Comparison of ENCODE assay signal across 26 mouse cellular contexts in genomic region chr11:105031103-105031502, GRCm38 (mm10). TPM values are rescaled to one million over a fixed set of nuclear protein-coding genes. Genes with fewer than 3 reads are reported as not detected.
DNase-seq lines count a peak whose midpoint lies in the region; ATAC-seq lines count a peak whose summit lies in the region.
"Had no signal": no experiment of that assay in that cellular context is flagged by ENCODE, and none has a peak within 500 bp of the region (broad histone marks: within the 10 kb centered on the region; RNA-seq: fewer than 3 reads in every experiment).

No protein-coding gene starts in this region.

- no peak overlapping the region for H3K9ac ChIP-seq in hindbrain, embryonic 11.5 days (ENCODE audit: low read depth, low read length)
- H3K9ac ChIP-seq in hindbrain, embryonic 12.5 days, result no peak overlapping the region
- H3K9ac ChIP-seq: embryonic facial prominence, embryonic 12.5 days; heart, embryonic 13.5 days had no signal

- no peak for ATAC-seq in hindbrain, embryonic 11.5 days (ENCODE audit: low FRiP score)
- no peak for ATAC-seq in hindbrain, embryonic 12.5 days (ENCODE audit: low FRiP score)
- ATAC-seq: CD4-positive, CD25-positive, alpha-beta regulatory T cell, adult 4 months; forebrain, embryonic 16.5 days; intestine, embryonic 16.5 days had no signal

- H3K27ac ChIP-seq in hindbrain, embryonic 11.5 days (ENCODE audit: low read depth, low read length), result no peak overlapping the region
- no peak overlapping the region for H3K27ac ChIP-seq in hindbrain, embryonic 12.5 days
- H3K27ac ChIP-seq: embryonic facial prominence, embryonic 12.5 days; gastrocnemius, adult 2 months; heart, embryonic 13.5 days had no signal

- no peaks in the 10 kb centered on the region for H3K9me3 ChIP-seq in hindbrain, embryonic 11.5 days (ENCODE audit: control insufficient read depth, low read length)
- H3K9me3 ChIP-seq in hindbrain, embryonic 12.5 days (replicated peaks), result no peaks in the 10 kb centered on the region
- H3K9me3 ChIP-seq: embryonic facial prominence, embryonic 12.5 days; G1E; heart, embryonic 13.5 days had no signal

- 50% methylated on average over 2 of the region's 2 CpGs for WGBS in hindbrain, embryonic 11.5 days
- 47% methylated on average over 2 of the region's 2 CpGs for WGBS in hindbrain, embryonic 12.5 days

- no peak overlapping the region for H3K4me2 ChIP-seq in hindbrain, embryonic 11.5 days (replicated peaks; ENCODE audit: low read depth, low read length)
- H3K4me2 ChIP-seq in hindbrain, embryonic 12.5 days (replicated peaks), result no peak overlapping the region
- H3K4me2 ChIP-seq: embryonic facial prominence, embryonic 12.5 days; heart, embryonic 13.5 days had no signal

- peak; percentile 6 for DNase-seq in hindbrain, embryonic 11.5 days (ENCODE audit: low spot score)
- peak; percentile 1 to 11 for DNase-seq in left cerebral cortex, postnatal 25 days (ENCODE audit: low spot score in 2 of 2)
- DNase-seq in left cerebral cortex, adult 8-10 months (ENCODE audit: low spot score in 2 of 2), result no peak
- DNase-seq in A20 (ENCODE audit: low read depth, low spot score), result peak; percentile 47
- peak; percentile 14 for DNase-seq in brain, adult 2 months (ENCODE audit: low read depth, low spot score)
- no peak for DNase-seq in ovary, postnatal 36 days (ENCODE audit: low spot score)
- DNase-seq in kidney, postnatal 10 days, result no peak
- DNase-seq: adrenal gland, adult 8-10 months; adrenal gland, postnatal 36 days; B cell, adult 2 months; cerebellum, adult 18-20 months; cerebellum, postnatal 25 days; gastrocnemius, adult 2 months; gastrocnemius, postnatal 25 days; heart, postnatal 36 days had no signal

- no peak overlapping the region for H3K4me3 ChIP-seq in hindbrain, embryonic 11.5 days (ENCODE audit: low read depth, low read length)
- no peak overlapping the region for H3K4me3 ChIP-seq in hindbrain, embryonic 12.5 days
- H3K4me3 ChIP-seq: embryonic facial prominence, embryonic 12.5 days; gastrocnemius, adult 2 months; heart, embryonic 13.5 days had no signal

- no peaks in the 10 kb centered on the region for H3K27me3 ChIP-seq in hindbrain, embryonic 11.5 days (ENCODE audit: control insufficient read depth, insufficient read depth, low read length)
- H3K27me3 ChIP-seq in hindbrain, embryonic 12.5 days, result no peaks in the 10 kb centered on the region
- H3K27me3 ChIP-seq: embryonic facial prominence, embryonic 12.5 days; heart, embryonic 13.5 days had no signal

- no peaks in the 10 kb centered on the region for H3K36me3 ChIP-seq in hindbrain, embryonic 11.5 days (ENCODE audit: control insufficient read depth, insufficient read depth, low read length)
- no peaks in the 10 kb centered on the region for H3K36me3 ChIP-seq in hindbrain, embryonic 12.5 days
- H3K36me3 ChIP-seq: embryonic facial prominence, embryonic 12.5 days; G1E; heart, embryonic 13.5 days had no signal

- intact Hi-C loops in left cerebral cortex, postnatal 25 days (cut with DNase I), result no loop called here

- no peaks in the 10 kb centered on the region for H3K4me1 ChIP-seq in hindbrain, embryonic 11.5 days (replicated peaks; ENCODE audit: control insufficient read depth, insufficient read depth, low read length)
- no peaks in the 10 kb centered on the region for H3K4me1 ChIP-seq in hindbrain, embryonic 12.5 days
- H3K4me1 ChIP-seq: embryonic facial prominence, embryonic 12.5 days had no signal

RNA-seq across cellular contexts. Expression of gene Efcab3, which starts 32.3 kb away (rescaled TPM):
- polyA plus RNA-seq in hindbrain, embryonic 11.5 days (2014; fragmentation: Nextera tagmentation; extraction: Ambion mirVana), result not detected in 2 replicates
- not detected in 2 replicates for polyA plus RNA-seq in hindbrain, embryonic 12.5 days (2016; fragmentation: Nextera tagmentation; extraction: Ambion mirVana)
- 1 to 10 TPM in 1 of 2 experiments, under 1 TPM in 1; 0.98 to 1.4 TPM for total RNA-seq in left cerebral cortex, postnatal 25 days (2021)
- total RNA-seq in left cerebral cortex, adult 8-10 months (2022), result under 1 TPM; 0.56 to 0.70 (median 0.66) TPM
- total RNA-seq: G1E; gastrocnemius, adult 2 months; gastrocnemius, postnatal 25 days; granulocyte monocyte progenitor cell, adult 5-6 weeks; heart, adult 8-10 months; heart, postnatal 36 days had no signal
- polyA plus RNA-seq: CD4-positive, CD25-positive, alpha-beta regulatory T cell, adult 4 months; embryonic facial prominence, embryonic 12.5 days; forebrain, embryonic 11.5 days; forebrain, embryonic 16.5 days; G1E; heart, embryonic 13.5 days; heart, postnatal 0 days had no signal

Comparison
In these comparisons a context has a peak if more than half of its experiments do, and no peak if none do; other contexts are left out.
1. DNase-seq: peak in hindbrain, embryonic 11.5 days (single experiment), left cerebral cortex, postnatal 25 days (2 of 2), A20 (single experiment) and brain, adult 2 months (single experiment); none in left cerebral cortex, adult 8-10 months (0 of 2), ovary, postnatal 36 days (single experiment) and kidney, postnatal 10 days (single experiment).